Mouse (Mus musculus) lung, postnatal 10 days (tissue): ENCODE measurements around the gene Ambra1.
A peak's percentile ranks its signal among the peaks of the same experiment; 100 is the strongest.

Experiments used
- DNase-seq: peaks from one replicate; pipeline ENCODE4 v3.0.0; 2021

The Ambra1 gene

GRCm38 (mm10) chr2:91962864-91963401, 233.0 kb downstream of the Ambra1 start:
- DNase-seq, result no peak

DNA sequence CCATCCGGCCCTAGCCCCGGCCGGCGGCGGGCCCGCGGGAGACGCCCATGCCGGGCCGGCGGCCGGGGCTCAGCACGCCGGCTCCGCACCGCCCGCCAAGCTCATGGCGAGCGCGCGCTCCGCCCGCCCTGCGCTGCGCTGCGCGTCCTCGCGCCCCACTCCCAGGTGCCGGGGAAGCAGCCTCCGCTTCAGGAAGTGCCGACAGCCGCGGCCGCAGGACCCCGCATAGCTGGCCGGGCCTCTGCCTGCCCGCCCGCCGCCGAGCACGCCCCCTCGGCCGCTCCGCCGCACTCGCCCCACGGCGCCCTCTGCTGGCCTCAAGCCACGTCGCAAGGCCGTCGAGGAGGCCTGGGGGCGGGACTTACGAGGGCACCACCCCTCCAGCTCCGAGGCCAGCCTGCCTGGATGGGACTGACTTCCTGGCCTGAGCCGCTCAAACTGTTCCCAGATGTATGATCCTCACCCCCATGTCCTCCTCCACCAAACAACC, 233.6 kb downstream of the Ambra1 start:
- DNase-seq, result peak; percentile 97

GRCm38 (mm10) chr2:91964610-91965204, 234.8 kb downstream of the Ambra1 start:
- no peak for DNase-seq

DNA sequence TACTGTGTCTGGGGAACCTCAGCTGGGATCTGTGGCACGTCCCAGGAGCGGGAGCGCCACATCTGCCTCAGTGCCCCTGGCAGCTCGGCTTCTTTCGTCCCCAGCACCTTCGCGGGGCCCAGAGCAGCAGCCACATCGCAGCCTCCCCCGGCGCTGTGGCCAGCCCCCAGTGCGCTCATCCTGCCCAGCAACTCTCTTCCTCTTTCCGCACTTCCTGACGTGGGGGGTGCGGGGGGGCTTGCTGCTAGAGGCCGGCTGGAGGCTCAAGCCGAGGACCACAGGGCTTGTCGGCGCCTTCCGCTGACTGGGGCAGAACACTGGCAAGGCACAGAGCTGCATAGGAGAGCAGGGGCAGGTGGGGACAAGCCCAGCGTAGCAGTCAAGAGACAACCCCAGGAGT, 235.5 kb downstream of the Ambra1 start:
- peak; percentile 90 for DNase-seq

DNA sequence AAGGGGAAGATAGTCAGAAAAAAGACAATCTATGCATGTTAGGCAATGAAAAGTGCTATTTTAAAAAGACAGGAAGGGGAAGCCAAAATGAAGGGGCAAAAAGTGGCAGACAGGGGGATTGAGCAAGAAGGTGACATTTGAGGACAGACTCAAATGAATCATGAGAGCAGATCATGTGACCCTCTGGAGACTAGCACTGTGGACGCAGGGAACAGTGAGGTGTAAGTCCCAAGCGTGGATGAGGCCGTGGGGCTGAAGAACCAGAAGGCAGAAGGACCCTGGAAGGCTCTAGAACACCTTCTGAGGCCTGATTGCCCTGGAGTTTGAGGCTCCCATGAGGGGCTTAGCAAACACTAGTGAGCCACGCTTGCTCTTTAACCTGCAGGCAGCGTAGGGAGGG, 236.4 kb downstream of the Ambra1 start:
- no peak for DNase-seq

DNA sequence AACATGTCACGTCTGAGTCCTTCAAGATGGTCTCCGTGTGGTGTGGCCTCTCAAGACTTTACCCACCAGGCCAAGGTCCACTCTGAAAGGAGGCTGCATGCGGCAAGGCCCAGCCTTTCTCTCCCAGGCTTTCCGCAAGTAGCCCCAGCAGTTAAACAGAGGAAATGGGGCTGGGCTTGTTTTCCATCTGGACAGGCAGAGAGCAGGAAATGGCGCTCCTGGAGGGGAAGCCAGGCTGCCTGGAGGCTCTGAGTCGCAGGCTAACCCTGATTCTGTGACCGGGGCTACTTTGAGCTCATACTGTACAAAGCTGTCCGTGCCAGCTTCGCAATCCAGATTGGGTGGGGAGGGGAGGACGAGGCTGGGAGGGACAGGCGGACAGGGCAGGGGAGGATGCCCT, 238.0 kb downstream of the Ambra1 start:
- DNase-seq, result peak; percentile 77
